Mouse (Mus musculus) urinary bladder, postnatal 14 days (tissue): ENCODE measurements around the gene Hsp90ab1.

Experiments used
- DNase-seq: peaks from one replicate; pipeline ENCODE4 v3.0.0; 2021; ENCODE audit warnings: low spot score

Gene Hsp90ab1

DNA sequence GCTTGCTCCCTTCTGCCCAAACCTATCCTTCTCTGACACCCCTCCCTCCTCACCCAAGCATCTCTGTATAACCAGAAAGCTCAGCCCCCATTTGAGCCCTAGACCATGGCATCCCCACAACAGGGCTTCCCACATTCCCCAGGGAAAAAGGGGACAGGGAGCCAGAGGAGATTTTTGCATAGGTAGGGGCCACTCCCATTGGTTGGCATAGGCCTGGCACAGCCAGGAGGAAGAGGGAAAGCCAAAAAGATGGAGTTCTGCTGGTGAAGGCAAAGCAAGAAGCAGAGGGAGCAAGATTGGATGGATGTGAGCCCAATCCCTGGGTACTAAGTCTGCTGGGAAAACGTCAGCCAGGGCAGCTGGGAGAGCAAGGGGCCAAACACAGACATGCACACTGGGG is 30.0 kb downstream of the Hsp90ab1 start:
- DNase-seq: no peak

DNA sequence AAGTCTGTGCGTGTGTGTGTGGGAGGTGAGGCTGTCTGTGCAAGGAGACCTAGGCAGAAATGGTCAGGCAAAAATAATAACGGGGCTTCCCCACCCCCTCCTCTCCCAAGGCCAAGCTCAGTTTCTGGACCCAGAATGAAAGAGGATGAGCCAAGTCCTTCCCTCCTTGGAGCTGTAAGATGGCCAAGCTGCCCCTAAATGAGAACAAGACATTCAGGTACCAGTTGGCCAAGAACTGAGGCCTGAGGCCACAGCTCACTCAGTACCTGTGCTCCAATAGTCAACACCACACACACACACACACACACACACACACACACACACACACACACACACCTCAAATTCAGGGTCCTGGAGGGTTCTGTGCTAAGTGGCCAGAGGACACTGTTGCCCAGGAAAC is 30.4 kb downstream of the Hsp90ab1 start:
- DNase-seq: no peak

DNA sequence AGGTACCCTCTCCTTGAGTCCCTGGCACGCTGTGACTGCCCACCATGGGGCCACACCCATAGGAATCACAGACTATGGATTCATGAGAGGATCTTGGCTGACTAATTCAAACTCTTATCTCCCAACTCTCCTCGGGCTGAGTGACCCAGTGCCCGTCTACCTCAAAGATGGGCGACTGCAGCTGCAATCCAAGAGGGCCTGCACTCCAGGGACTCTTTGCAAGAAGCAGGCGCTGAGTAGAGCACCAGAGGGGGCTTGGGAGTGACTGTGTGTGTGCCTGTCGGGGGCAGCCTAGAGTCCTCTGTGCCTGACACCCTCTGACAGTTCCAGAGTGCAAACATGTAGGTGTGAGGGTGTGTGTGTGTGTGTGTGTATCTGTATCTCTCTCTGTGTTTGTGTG is 30.9 kb downstream of the Hsp90ab1 start:
- no peak for DNase-seq

DNA sequence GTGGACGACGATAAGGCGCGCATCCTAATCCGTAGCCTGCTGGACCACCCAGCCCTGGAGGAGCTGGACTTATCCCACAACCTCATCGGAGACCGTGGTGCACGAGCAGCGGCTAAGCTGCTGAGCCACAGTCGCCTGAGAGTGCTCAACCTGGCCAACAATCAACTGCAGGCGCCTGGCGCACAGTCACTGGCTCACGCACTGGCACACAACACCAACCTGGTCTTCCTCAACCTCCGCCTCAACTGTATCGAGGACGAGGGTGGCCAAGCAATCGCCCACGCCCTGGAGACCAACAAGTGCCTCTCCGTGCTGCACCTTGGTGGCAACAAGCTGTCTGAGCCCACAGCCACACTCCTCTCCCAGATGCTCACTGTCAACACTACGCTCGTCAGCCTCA is 33.4 kb downstream of the Hsp90ab1 start:
- no peak for DNase-seq

DNA sequence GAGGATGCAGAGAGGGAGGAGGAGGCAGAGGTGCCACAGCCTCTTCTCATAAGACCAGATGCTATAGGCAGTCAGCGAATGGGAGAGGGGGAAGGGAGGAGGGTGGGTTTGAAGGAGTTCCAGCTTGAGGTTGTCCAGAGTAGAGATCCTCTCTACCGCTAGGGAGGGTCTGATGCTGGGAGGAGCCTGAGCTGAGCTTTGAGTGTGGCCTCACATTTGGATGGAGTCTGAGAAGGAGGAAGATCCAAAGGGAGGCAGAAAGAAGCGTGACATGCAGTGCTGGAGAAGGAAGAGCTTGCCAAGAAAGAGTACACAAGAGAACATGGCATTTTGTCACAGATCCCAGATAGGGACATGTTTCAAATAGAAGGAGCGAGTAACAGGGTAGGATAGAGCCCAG is 34.7 kb downstream of the Hsp90ab1 start:
- no peak for DNase-seq

DNA sequence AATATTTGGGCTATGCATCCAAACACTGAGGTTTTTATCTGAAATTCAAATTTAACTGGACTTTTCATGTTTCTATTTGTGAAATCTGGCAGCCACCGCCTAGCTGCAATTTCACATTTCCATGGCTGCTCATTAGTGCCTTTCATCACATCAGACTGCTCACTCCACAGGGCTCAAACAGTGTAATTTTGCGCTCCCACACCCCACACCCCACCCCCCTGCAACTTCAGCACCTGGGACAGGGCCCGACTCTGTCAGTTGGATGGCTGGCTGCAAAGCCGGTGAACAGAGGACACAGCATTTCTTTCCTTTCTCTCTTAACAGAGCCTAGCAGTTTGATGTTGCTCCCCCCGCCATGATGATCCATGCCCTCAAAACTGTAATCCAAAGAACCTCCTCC is 36.8 kb downstream of the Hsp90ab1 start:
- no peak for DNase-seq

DNA sequence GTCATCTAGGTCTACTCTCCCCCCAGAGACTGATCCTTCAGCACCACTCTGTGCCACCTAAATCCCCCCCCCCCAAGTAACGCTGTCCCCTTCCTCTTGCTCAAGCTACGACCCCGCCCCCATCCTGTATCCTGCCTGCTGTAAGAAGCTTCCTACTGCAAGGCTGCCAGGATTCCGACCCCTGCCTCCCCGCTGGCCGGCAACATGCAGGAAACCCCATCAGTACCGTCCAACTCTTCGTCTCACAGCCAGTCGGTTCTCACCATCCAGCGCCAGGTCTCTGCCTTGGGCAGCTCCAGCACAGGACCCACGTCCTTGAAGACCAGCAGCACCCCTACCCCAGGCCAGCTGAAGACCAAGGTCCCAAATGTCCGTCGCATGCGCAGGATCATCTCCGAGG is 40.2 kb downstream of the Hsp90ab1 start:
- DNase-seq: no peak

DNA sequence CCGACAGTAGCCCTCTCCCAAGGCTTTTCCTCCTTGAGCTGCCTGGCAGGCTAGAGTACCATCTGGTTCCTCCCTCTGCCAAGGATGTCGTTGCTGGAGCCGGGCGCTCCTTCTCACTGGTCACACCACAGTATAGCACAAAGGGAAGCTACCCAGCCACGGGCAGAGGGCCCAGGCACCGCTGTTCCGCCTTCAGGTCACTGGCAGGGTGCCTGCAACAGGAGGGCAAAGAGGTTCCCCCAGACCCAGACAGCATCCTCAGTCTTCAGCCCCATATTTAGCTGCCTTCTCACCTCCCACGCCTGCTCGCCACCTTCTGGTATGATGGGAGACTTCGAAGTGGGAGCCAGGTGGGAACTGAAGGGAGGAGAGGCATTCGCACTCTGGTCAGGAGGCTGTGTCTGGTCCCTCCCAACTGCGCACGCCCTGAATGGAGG is 42.7 kb downstream of the Hsp90ab1 start:
- no peak for DNase-seq

DNA sequence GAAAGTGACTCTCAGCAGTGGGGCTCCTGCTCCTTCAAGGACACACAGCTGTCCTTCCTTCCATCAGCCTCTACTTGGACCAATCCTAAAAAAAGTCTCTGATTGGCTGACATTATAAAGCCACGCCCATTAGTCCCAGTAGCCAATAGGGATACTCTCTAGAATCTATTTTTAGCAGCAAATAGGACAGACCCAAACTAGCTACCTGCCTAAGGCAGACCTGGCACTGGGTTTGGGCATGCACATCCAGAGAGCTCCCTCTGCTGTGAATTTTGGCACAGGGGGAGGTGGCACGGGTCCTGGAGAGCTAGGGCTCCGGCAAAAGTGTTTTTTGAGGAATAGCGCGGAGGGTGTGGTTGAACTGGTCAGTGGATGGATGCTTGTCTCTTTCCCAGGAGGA is 46.5 kb downstream of the Hsp90ab1 start:
- no peak for DNase-seq

DNA sequence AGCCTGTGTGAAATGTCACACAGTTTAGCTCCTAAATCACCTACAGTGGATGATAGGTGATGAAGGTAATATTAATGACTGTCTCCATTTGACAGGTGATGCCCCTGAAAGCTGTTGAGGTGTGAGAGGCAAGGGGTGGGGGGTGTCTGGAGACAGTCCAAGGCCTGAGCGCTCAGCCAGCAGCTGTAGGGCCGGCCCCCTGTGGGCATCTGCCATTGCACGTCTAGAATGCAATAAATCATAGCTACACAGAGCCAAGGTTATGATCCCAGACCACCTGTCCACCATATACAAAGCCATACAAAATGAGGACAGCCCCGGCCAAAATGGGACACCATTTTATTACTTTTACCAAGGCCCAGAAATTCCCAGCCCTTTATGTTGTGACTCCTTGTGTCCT is 48.1 kb downstream of the Hsp90ab1 start:
- DNase-seq: no peak

DNA sequence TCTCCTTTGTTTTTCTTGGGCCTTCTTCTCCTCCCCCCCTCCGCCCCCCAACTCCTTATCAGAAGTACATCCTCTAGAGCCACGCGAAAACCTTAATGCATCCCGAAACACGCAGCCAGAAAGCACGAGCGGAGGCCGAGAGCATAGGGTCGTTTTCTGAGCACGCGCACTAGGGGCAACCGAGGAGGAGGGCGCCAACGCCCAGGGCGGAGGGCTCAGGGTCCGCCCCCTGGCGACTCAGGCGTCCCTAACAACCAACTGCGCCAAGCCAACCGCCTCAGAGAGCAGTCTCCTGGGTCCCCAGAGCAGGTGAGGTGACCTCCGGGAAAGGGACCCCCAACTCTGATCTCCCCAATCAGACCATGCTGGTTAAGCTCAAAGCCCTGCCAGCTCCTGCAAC is 49.8 kb downstream of the Hsp90ab1 start, which contains the start of gene Tcte1:
Tcte1 (plus strand) TSS at position 172 of the 400 bp plus-strand sequence.
- no peak for DNase-seq

DNA sequence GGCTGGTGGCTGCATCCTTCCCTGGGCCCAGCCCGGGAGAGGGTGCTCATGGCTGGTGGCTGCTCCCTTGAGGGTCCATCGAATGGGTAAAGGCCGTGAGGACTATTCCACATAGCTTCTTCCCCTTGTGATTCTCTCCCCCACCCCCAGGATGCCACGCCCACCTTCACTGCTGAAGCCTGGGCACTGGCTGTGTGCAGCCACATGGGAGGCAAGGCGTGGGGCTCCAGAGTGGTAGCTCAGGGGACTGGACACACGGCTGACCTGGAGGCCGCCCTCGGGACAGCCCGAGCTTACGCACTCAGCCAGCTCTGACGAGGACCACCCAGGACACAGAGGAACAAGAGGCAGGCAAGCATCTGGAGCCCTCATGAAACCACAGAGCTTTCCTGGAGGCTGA is 52.9 kb downstream of the Hsp90ab1 start:
- DNase-seq: no peak

DNA sequence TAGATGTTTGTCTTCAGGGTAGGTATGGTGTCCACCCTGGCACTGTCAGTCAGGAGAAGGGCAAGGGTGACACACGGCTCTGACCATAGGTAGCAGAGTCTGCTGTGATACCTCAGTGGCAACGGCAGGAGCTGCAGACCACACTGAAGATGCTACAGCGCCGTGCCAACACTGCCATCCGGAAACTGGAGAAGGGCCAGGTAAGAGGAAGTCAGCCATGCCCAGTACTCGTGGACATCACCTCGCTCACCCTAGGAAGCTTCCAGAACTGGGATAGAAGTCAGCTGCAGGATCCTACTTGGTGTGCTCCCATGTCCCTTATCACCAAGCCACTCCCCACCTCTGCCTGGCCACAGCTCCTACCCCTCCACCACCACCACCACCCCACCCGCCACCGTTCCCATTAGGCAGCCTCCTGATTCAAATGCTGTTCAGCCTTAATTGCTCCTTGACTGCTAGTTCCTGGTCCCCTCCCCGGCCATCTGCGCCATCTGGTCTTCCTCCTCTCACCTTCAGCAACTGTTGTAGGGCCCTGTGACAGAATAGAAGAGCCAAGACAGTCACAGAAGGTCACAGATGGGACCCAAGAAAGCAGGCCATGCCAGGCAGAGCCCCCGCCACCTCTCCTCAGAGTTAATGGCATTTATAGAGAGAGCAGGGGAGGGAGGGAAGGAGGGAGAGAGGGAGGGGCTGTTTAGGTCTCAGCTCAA is 54.1 kb downstream of the Hsp90ab1 start:
- no peak for DNase-seq
